Mouse (Mus musculus): ENCODE results near the gene Ankdd1a. TPM values are rescaled to one million over a fixed set of nuclear protein-coding genes. Genes with fewer than 3 reads are reported as not detected.

Ankdd1a gene
- polyA plus RNA-seq (2014; fragmentation: Nextera tagmentation; extraction: Ambion mirVana), result 0.38 and 1.0 TPM in 2 replicates

- peak within 1 kb of the TSS; percentile 76 for H3K27ac ChIP-seq
- DNase-seq (ENCODE audit: low spot score), result peak; percentile 70
- H3K36me3 ChIP-seq (replicated peaks; ENCODE audit: control insufficient read depth, insufficient read depth), result no peaks in the 10 kb centered on the region
- H3K4me2 ChIP-seq (replicated peaks), result peak within 1 kb of the TSS; percentile 64
- peak within 1 kb of the TSS; percentile 56 for H3K9ac ChIP-seq
- peak; percentile 77 for ATAC-seq (ENCODE audit: low FRiP score)
- WGBS, result 4% methylated on average over 23 of the region's 25 CpGs
- H3K4me3 ChIP-seq (replicated peaks; ENCODE audit: low read length), result peak within 1 kb of the TSS; percentile 35
- no peaks in the 10 kb centered on the region for H3K27me3 ChIP-seq (ENCODE audit: control insufficient read depth, insufficient read depth, low read length)
- H3K9me3 ChIP-seq (ENCODE audit: control insufficient read depth, low read length), result no peaks in the 10 kb centered on the region
- peaks cover 13% of the 10 kb centered on the region; the same call in 1 of the 2 replicates for H3K4me1 ChIP-seq (replicated peaks; ENCODE audit: control insufficient read depth, insufficient read depth, low read length)
These were observed at the start of gene Ankdd1a for GRCm38 (mm10) chr9:65519807-65520504. TSS of gene Ankdd1a (minus strand) at chr9:65520193.

DNA sequence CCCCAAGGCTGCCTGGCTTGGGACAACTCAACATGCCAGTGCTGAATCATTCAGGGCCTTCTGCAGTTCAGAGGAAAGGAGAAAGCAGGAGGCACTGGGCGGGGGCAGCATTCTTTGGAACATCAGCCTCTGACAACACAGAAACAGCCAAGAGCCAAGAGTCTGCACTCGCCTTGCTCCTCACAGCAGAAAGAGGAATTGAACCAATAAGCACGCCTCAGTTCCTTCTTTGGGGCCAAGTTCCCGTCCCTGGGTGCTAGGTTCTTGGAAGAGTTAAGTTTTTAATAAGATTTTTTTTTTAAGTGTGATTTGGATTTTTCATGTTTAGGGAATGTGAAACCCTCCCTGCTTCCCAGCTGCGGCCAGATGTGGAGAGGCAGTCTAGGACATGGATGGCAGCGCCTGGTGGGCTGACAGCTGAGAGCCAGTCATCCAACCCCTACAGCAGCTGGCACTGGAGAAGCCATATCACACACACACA lies 49.5 kb upstream of the Ankdd1a start:
- Histone ChIP-seq H3K4me2 (replicated peaks) (no peak overlapping the region), H3K4me1 (replicated peaks; ENCODE audit: control insufficient read depth, insufficient read depth, low read length) (0 out of 2 replicates have a peak, but pooled peaks cover under 1% of the 10 kb centered on the region), H3K4me3 (replicated peaks; ENCODE audit: low read length) (no peak overlapping the region), H3K36me3 (replicated peaks; ENCODE audit: control insufficient read depth, insufficient read depth) (peaks cover 5% of the 10 kb centered on the region; the same call in 1 of the 2 replicates), H3K9ac (no peak overlapping the region), H3K9me3 (ENCODE audit: control insufficient read depth, low read length) (no peaks in the 10 kb centered on the region), H3K27me3 (ENCODE audit: control insufficient read depth, insufficient read depth, low read length) (no peaks in the 10 kb centered on the region), H3K27ac (no peak overlapping the region)
- WGBS, result 76% methylated on average over 6 of the region's 6 CpGs
- DNase-seq (ENCODE audit: low spot score), result no peak
- no peak for ATAC-seq (ENCODE audit: low FRiP score)

GRCm38 (mm10) chr9:65568787-65569186 lies 48.8 kb upstream of the Ankdd1a start:
- 96% methylated on average over 6 of the region's 6 CpGs for WGBS
- no peak for ATAC-seq (ENCODE audit: low FRiP score)

DNA sequence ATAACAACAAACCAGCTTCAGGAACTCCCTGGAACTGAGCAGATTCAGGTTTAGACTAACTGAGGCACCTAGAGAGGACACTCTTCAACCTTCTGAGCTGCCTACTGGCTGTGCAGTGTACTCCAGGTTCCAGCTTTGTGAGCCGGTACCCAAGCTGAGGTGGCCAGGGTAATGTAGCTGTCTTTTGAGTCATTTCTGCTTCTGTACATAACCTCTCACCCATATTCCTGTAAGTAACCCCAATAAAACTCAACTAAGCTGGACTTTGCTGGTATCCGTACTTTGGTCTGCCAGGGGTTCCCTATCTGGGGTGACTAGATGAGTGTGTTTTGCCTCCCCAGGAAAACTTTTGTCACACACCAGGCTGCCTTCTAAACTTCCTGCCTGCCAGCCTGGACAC lies 44.7 kb upstream of the Ankdd1a start:
- 98% methylated on average over 2 of the region's 2 CpGs for WGBS
- no peak for ATAC-seq (ENCODE audit: low FRiP score)
- Histone ChIP-seq H3K4me2 (replicated peaks) (no peak overlapping the region), H3K27me3 (ENCODE audit: control insufficient read depth, insufficient read depth, low read length) (no peaks in the 10 kb centered on the region), H3K9ac (no peak overlapping the region), H3K27ac (no peak overlapping the region), H3K4me3 (replicated peaks; ENCODE audit: low read length) (no peak overlapping the region), H3K36me3 (replicated peaks; ENCODE audit: control insufficient read depth, insufficient read depth) (no peaks in the 10 kb centered on the region), H3K9me3 (ENCODE audit: control insufficient read depth, low read length) (no peaks in the 10 kb centered on the region), H3K4me1 (replicated peaks; ENCODE audit: control insufficient read depth, insufficient read depth, low read length) (no peaks in the 10 kb centered on the region)
- no peak for DNase-seq (ENCODE audit: low spot score)

More at GRCm38 (mm10) chr9:65568787-65569186, 48.8 kb upstream of the Ankdd1a start:
- Histone ChIP-seq H3K36me3 (replicated peaks; ENCODE audit: control insufficient read depth, insufficient read depth) (peaks cover 5% of the 10 kb centered on the region; the same call in 1 of the 2 replicates), H3K4me1 (replicated peaks; ENCODE audit: control insufficient read depth, insufficient read depth, low read length) (no peaks in the 10 kb centered on the region), H3K4me2 (replicated peaks) (no peak overlapping the region), H3K9ac (no peak overlapping the region), H3K27ac (no peak overlapping the region), H3K27me3 (ENCODE audit: control insufficient read depth, insufficient read depth, low read length) (no peaks in the 10 kb centered on the region), H3K9me3 (ENCODE audit: control insufficient read depth, low read length) (no peaks in the 10 kb centered on the region), H3K4me3 (replicated peaks; ENCODE audit: low read length) (no peak overlapping the region)
- no peak for DNase-seq (ENCODE audit: low spot score)

- Histone ChIP-seq H3K9me3 (ENCODE audit: control insufficient read depth, low read length) (no peaks in the 10 kb centered on the region), H3K27me3 (ENCODE audit: control insufficient read depth, insufficient read depth, low read length) (no peaks in the 10 kb centered on the region), H3K9ac (no peak overlapping the region), H3K27ac (no peak overlapping the region), H3K4me1 (replicated peaks; ENCODE audit: control insufficient read depth, insufficient read depth, low read length) (no peaks in the 10 kb centered on the region), H3K36me3 (replicated peaks; ENCODE audit: control insufficient read depth, insufficient read depth) (no peaks in the 10 kb centered on the region), H3K4me3 (replicated peaks; ENCODE audit: low read length) (no peak overlapping the region), H3K4me2 (replicated peaks) (no peak overlapping the region)
- no peak for ATAC-seq (ENCODE audit: low FRiP score)
- 90% methylated on average over 5 of the region's 5 CpGs for WGBS
- no peak for DNase-seq (ENCODE audit: low spot score)
These were observed 43.1 kb upstream of the Ankdd1a start for GRCm38 (mm10) chr9:65563073-65563472.

DNA sequence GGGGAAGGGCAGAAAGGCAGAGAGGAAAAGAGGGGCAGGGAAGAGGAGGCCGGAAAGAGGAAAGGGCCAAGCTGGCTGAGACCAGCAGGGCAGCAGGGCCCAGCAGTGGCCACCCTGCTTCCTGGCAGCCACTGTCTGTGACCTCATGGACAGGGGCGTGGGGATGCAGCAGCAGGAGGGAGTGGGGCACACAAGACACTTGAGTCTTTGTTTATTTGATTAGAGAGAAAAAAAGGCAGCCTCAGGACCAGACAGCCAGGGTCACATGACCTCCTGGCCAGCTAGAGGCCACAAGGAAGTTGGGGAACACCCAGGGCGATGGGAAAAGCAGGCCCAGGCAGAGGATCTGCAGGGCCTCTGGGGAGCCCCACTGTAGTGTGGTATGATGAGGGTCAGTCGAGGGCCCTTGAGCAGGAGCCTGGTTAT lies 42.1 kb upstream of the Ankdd1a start:
- no peaks in the 10 kb centered on the region for H3K4me1 ChIP-seq (replicated peaks; ENCODE audit: control insufficient read depth, insufficient read depth, low read length)
- DNase-seq (ENCODE audit: low spot score), result no peak
- no peak overlapping the region for H3K4me3 ChIP-seq (replicated peaks; ENCODE audit: low read length)
- H3K9me3 ChIP-seq (ENCODE audit: control insufficient read depth, low read length), result no peaks in the 10 kb centered on the region
- no peaks in the 10 kb centered on the region for H3K36me3 ChIP-seq (replicated peaks; ENCODE audit: control insufficient read depth, insufficient read depth)
- no peak overlapping the region for H3K4me2 ChIP-seq (replicated peaks)
- no peak overlapping the region for H3K9ac ChIP-seq
- no peaks in the 10 kb centered on the region for H3K27me3 ChIP-seq (ENCODE audit: control insufficient read depth, insufficient read depth, low read length)
- no peak for ATAC-seq (ENCODE audit: low FRiP score)
- no peak overlapping the region for H3K27ac ChIP-seq
- 26% methylated on average over 4 of the region's 4 CpGs for WGBS

DNA sequence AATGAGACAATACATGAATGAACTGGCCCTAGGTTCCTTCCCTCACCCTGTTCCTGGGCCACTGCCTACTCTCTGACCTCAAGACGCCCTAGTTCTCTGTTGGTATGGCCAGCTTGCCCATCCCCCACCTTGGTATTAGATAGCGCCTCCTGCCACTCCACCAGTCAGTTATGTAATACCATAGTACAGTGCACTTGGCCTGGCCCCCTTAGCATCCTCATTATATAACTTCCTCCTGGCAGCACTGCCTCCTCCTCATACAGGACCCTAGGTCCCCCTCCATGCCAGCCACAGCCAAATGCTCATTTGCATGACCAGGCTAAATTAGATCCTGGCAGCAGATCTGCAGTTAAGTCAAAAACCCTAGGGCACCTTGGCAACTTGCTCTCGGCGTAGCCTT lies 41.0 kb upstream of the Ankdd1a start:
- Histone ChIP-seq H3K4me2 (replicated peaks) (no peak overlapping the region), H3K9ac (no peak overlapping the region), H3K27me3 (ENCODE audit: control insufficient read depth, insufficient read depth, low read length) (no peaks in the 10 kb centered on the region), H3K27ac (no peak overlapping the region), H3K36me3 (replicated peaks; ENCODE audit: control insufficient read depth, insufficient read depth) (no peaks in the 10 kb centered on the region; the same call in 1 of the 2 replicates), H3K4me1 (replicated peaks; ENCODE audit: control insufficient read depth, insufficient read depth, low read length) (no peaks in the 10 kb centered on the region), H3K4me3 (replicated peaks; ENCODE audit: low read length) (no peak overlapping the region), H3K9me3 (ENCODE audit: control insufficient read depth, low read length) (no peaks in the 10 kb centered on the region)
- WGBS, result 75% methylated on average over 4 of the region's 4 CpGs
- ATAC-seq (ENCODE audit: low FRiP score) (no peak), DNase-seq (ENCODE audit: low spot score) (no peak)

DNA sequence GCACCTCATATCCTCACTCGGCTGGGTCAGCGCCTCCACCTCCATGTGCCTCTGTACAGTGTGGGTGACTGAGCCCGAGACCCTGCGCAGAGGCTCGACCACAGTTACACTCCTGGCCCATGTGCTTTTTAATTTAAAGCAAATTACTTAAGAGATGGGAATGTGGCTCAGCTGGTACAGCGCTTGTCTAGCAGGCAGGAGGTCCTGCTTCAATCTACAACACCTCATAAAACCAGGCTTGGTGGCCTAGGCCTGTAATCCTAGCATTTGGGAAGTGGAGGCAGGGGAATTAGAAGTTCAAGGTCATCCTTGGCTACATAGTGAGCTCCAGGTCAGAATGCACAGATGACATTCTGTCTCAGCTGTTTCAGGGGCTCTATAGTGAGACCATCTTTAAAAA lies 38.8 kb upstream of the Ankdd1a start:
- Histone ChIP-seq H3K4me3 (replicated peaks; ENCODE audit: low read length) (no peak overlapping the region), H3K9ac (no peak overlapping the region), H3K4me2 (replicated peaks) (no peak overlapping the region), H3K27ac (no peak overlapping the region), H3K36me3 (replicated peaks; ENCODE audit: control insufficient read depth, insufficient read depth) (no peaks in the 10 kb centered on the region; the same call in 1 of the 2 replicates), H3K9me3 (ENCODE audit: control insufficient read depth, low read length) (no peaks in the 10 kb centered on the region), H3K4me1 (replicated peaks; ENCODE audit: control insufficient read depth, insufficient read depth, low read length) (peaks cover 9% of the 10 kb centered on the region; the same call in 1 of the 2 replicates), H3K27me3 (ENCODE audit: control insufficient read depth, insufficient read depth, low read length) (no peaks in the 10 kb centered on the region)
- WGBS, result 91% methylated on average over 6 of the region's 6 CpGs
- ATAC-seq (ENCODE audit: low FRiP score) (no peak), DNase-seq (ENCODE audit: low spot score) (no peak)

GRCm38 (mm10) chr9:65556979-65557378 lies 37.0 kb upstream of the Ankdd1a start:
- H3K27me3 ChIP-seq (ENCODE audit: control insufficient read depth, insufficient read depth, low read length), result no peaks in the 10 kb centered on the region
- H3K27ac ChIP-seq, result no peak overlapping the region
- no peaks in the 10 kb centered on the region; the same call in 1 of the 2 replicates for H3K36me3 ChIP-seq (replicated peaks; ENCODE audit: control insufficient read depth, insufficient read depth)
- H3K9me3 ChIP-seq (ENCODE audit: control insufficient read depth, low read length), result no peaks in the 10 kb centered on the region
- H3K4me2 ChIP-seq (replicated peaks), result no peak overlapping the region
- H3K4me3 ChIP-seq (replicated peaks; ENCODE audit: low read length), result no peak overlapping the region
- WGBS, result 98% methylated on average over 5 of the region's 5 CpGs
- H3K9ac ChIP-seq, result no peak overlapping the region
- peaks cover 9% of the 10 kb centered on the region; the same call in 1 of the 2 replicates for H3K4me1 ChIP-seq (replicated peaks; ENCODE audit: control insufficient read depth, insufficient read depth, low read length)
- no peak for DNase-seq (ENCODE audit: low spot score)
- no peak for ATAC-seq (ENCODE audit: low FRiP score)
